Mouse (Mus musculus): ENCODE measurements at regions not wholly inside any gene's neighbourhood (a gene's known extent, or its start where the extent isn't known, plus 50 kb on each side); places are given as distances from the start of the nearest gene placed in this dataset.

- no peak overlapping the region for H3K27ac ChIP-seq (ENCODE audit: insufficient read depth, low read depth)
- TF ChIP-seq JUND (conservative IDR thresholded peaks at IDR 0.05; ENCODE audit: low read depth, low read length) (no peak), BHLHE40 (IDR thresholded peaks at IDR 0.05; ENCODE audit: low read depth, low read length) (no peak), SMC3 (IDR thresholded peaks at IDR 0.05; ENCODE audit: low read depth, low read length) (no peak), ZMIZ1 (IDR thresholded peaks at IDR 0.05; ENCODE audit: low read depth, low read length) (no peak), MXI1 (IDR thresholded peaks at IDR 0.05; ENCODE audit: low read depth, low read length) (no peak), IRF4 (IDR thresholded peaks at IDR 0.05; ENCODE audit: low read depth, low read length) (no peak)
- H3K9me3 ChIP-seq (replicated peaks; ENCODE audit: low read length): peaks cover 70% of the 10 kb centered on the region
- H3K4me1 ChIP-seq (ENCODE audit: control insufficient read depth in 1 of 2, insufficient read depth in 2 of 2): no peaks in the 10 kb centered on the region
- no peak for DNase-seq (ENCODE audit: extremely low read depth)
- no peaks in the 10 kb centered on the region for H3K36me3 ChIP-seq (replicated peaks in 1 of 2; ENCODE audit: control insufficient read depth in 1 of 2, insufficient read depth in 1 of 2, low read length in 1 of 2)
- no peak overlapping the region for H3K9ac ChIP-seq (ENCODE audit: insufficient read depth, low read depth)
- in situ Hi-C loops (cut with MboI; ENCODE audit: low pct_ligation_motif_present, low pct_unique_long_range_greater_than_20kb, low sequenced_read_pairs): no loop called here
- H3K4me2 ChIP-seq (ENCODE audit: insufficient read depth, low read depth, poor library complexity, severe bottlenecking): no peak overlapping the region
- dilution Hi-C loops (cut with MboI; ENCODE audit: extremely low pct_ligation_motif_present, extremely low pct_unique_long_range_greater_than_20kb, low sequenced_read_pairs): no loop called here
- H3K4me3 ChIP-seq (replicated peaks in 1 of 3; ENCODE audit: low read depth in 2 of 3, low read length in 2 of 3, poor library complexity in 1 of 3): no peak overlapping the region
- no peaks in the 10 kb centered on the region for H3K79me2 ChIP-seq (replicated peaks; ENCODE audit: control insufficient read depth, extremely low read depth, insufficient read depth, poor library complexity, severe bottlenecking)
- no peaks in the 10 kb centered on the region for H3K27me3 ChIP-seq (replicated peaks)
These were observed 523.2 kb upstream of the Tmem132c start for GRCm38 (mm10) chr5:126718421-126718820.

- in situ Hi-C loops (cut with MboI; ENCODE audit: low pct_ligation_motif_present, low pct_unique_long_range_greater_than_20kb, low sequenced_read_pairs): no loop called here
- no peak for DNase-seq (ENCODE audit: extremely low read depth)
- TF ChIP-seq JUN (IDR thresholded peaks at IDR 0.05; ENCODE audit: insufficient read depth, low read depth, low read length): no peak
- TF ChIP-seq ZKSCAN1 (IDR thresholded peaks at IDR 0.05; ENCODE audit: borderline replicate concordance, low read depth, low read length): no peak
- TF ChIP-seq ELF1 (IDR thresholded peaks at IDR 0.05; ENCODE audit: low read depth, low read length): no peak
- no peak for TF ChIP-seq ETS1 (conservative IDR thresholded peaks at IDR 0.05; ENCODE audit: low read depth, low read length)
- no peak for TF ChIP-seq PAX5 (IDR thresholded peaks at IDR 0.05; ENCODE audit: low read length)
- TF ChIP-seq IRF4 (IDR thresholded peaks at IDR 0.05; ENCODE audit: low read depth, low read length): no peak
- no peak for TF ChIP-seq MAFK (IDR thresholded peaks at IDR 0.05; ENCODE audit: insufficient replicate concordance, low read length)
- no peak for TF ChIP-seq USF1 (IDR thresholded peaks at IDR 0.05; ENCODE audit: low read depth, low read length)
- TF ChIP-seq EP300 (IDR thresholded peaks at IDR 0.05; ENCODE audit: low read length): no peak
- no peak overlapping the region for H3K4me2 ChIP-seq (ENCODE audit: insufficient read depth, low read depth, poor library complexity, severe bottlenecking)
- no peak overlapping the region for H3K9ac ChIP-seq (ENCODE audit: insufficient read depth, low read depth)
- peaks cover 72% of the 10 kb centered on the region for H3K9me3 ChIP-seq (replicated peaks; ENCODE audit: low read length)
- H3K27ac ChIP-seq (ENCODE audit: insufficient read depth, low read depth): no peak overlapping the region
- no peaks in the 10 kb centered on the region for H3K79me2 ChIP-seq (replicated peaks; ENCODE audit: control insufficient read depth, extremely low read depth, insufficient read depth, poor library complexity, severe bottlenecking)
- no peaks in the 10 kb centered on the region for H3K36me3 ChIP-seq (replicated peaks in 1 of 2; ENCODE audit: control insufficient read depth in 1 of 2, insufficient read depth in 1 of 2, low read length in 1 of 2)
- no peaks in the 10 kb centered on the region; a peak in 1 of 4 replicates for H3K4me1 ChIP-seq (ENCODE audit: control insufficient read depth in 1 of 2, insufficient read depth in 2 of 2)
- dilution Hi-C loops (cut with MboI; ENCODE audit: extremely low pct_ligation_motif_present, extremely low pct_unique_long_range_greater_than_20kb, low sequenced_read_pairs): no loop called here
- H3K27me3 ChIP-seq (replicated peaks): no peaks in the 10 kb centered on the region
- no peak overlapping the region for H3K4me3 ChIP-seq (replicated peaks in 1 of 3; ENCODE audit: low read depth in 2 of 3, low read length in 2 of 3, poor library complexity in 1 of 3)
These were observed 520.3 kb upstream of the Tmem132c start for GRCm38 (mm10) chr5:126721300-126721699.

Measured in CH12.LX (cell line).